In genomic region chr2:157203459-157204365, GRCm38 (mm10) we compare ENCODE assay signal across 8 mouse cellular contexts. TPM values are rescaled to one million over a fixed set of nuclear protein-coding genes. Genes with fewer than 3 reads are reported as not detected.
DNase-seq lines count a peak whose midpoint lies in the region; ATAC-seq lines count a peak whose summit lies in the region.

No protein-coding gene starts in this region.

- H3K4me1 ChIP-seq in neural tube, embryonic 11.5 days (ENCODE audit: control insufficient read depth, insufficient read depth, low read length), result no peaks in the 10 kb centered on the region
- H3K4me1 ChIP-seq in forebrain, embryonic 13.5 days, result peaks cover 28% of the 10 kb centered on the region
- peaks cover 5% of the 10 kb centered on the region for H3K4me1 ChIP-seq in intestine, embryonic 16.5 days (ENCODE audit: control insufficient read depth, insufficient read depth, low read length)
- peaks cover 27% of the 10 kb centered on the region for H3K4me1 ChIP-seq in liver, embryonic 12.5 days

- H3K27me3 ChIP-seq in neural tube, embryonic 11.5 days (ENCODE audit: control insufficient read depth, insufficient read depth, low read length), result no peaks in the 10 kb centered on the region
- H3K27me3 ChIP-seq in forebrain, embryonic 13.5 days, result no peaks in the 10 kb centered on the region
- no peaks in the 10 kb centered on the region for H3K27me3 ChIP-seq in intestine, embryonic 16.5 days (replicated peaks; ENCODE audit: control insufficient read depth, insufficient read depth, low read length)
- no peaks in the 10 kb centered on the region for H3K27me3 ChIP-seq in liver, embryonic 12.5 days (replicated peaks)

- H3K9ac ChIP-seq in neural tube, embryonic 11.5 days (ENCODE audit: low read length), result peak overlapping the region; percentile 79
- H3K9ac ChIP-seq in forebrain, embryonic 13.5 days, result peak overlapping the region; percentile 94
- peak overlapping the region; percentile 96 for H3K9ac ChIP-seq in intestine, embryonic 16.5 days (ENCODE audit: low read depth, low read length)
- peak overlapping the region; percentile 95 for H3K9ac ChIP-seq in liver, embryonic 12.5 days

- H3K36me3 ChIP-seq in neural tube, embryonic 11.5 days (ENCODE audit: control insufficient read depth, insufficient read depth, low read length), result peaks cover 6% of the 10 kb centered on the region
- H3K36me3 ChIP-seq in forebrain, embryonic 13.5 days (ENCODE audit: poor library complexity, severe bottlenecking), result peaks cover 15% of the 10 kb centered on the region
- H3K36me3 ChIP-seq in intestine, embryonic 16.5 days (ENCODE audit: control insufficient read depth, insufficient read depth, low read length), result peaks cover 6% of the 10 kb centered on the region; the same call in 1 of the 2 replicates
- peaks cover 32% of the 10 kb centered on the region for H3K36me3 ChIP-seq in liver, embryonic 12.5 days

- H3K4me2 ChIP-seq in neural tube, embryonic 11.5 days (ENCODE audit: low read depth), result peak overlapping the region; percentile 74
- H3K4me2 ChIP-seq in forebrain, embryonic 13.5 days, result peak overlapping the region; percentile 79
- H3K4me2 ChIP-seq in intestine, embryonic 16.5 days (ENCODE audit: low read depth, low read length), result peak overlapping the region; percentile 56
- peak overlapping the region; percentile 82 for H3K4me2 ChIP-seq in liver, embryonic 12.5 days

- no peak for DNase-seq in neural tube, embryonic 11.5 days (ENCODE audit: low spot score)
- DNase-seq in neural tube, embryonic 10.5 days (ENCODE audit: extremely low spot score, low spot score), result no peak
- DNase-seq in adrenal gland, postnatal 14 days, result peak; percentile 69
- peak; percentile 23 to 45 for DNase-seq in natural killer cell, adult 2 months (ENCODE audit: low spot score in 2 of 2)
- peak; percentile 37 for DNase-seq in urinary bladder, postnatal 14 days (ENCODE audit: low spot score)

- ATAC-seq in neural tube, embryonic 11.5 days (ENCODE audit: insufficient read depth, low FRiP score, low TSS enrichment), result peak; percentile 88; the same call in 1 of the 2 replicates
- peak; percentile 87 for ATAC-seq in forebrain, embryonic 13.5 days
- peak; percentile 78 for ATAC-seq in intestine, embryonic 16.5 days
- ATAC-seq in liver, embryonic 12.5 days, result peak; percentile 78

- H3K4me3 ChIP-seq in neural tube, embryonic 11.5 days (ENCODE audit: low read depth, low read length), result peak overlapping the region; percentile 78
- peak overlapping the region; percentile 79 for H3K4me3 ChIP-seq in forebrain, embryonic 13.5 days
- peak overlapping the region; percentile 87 for H3K4me3 ChIP-seq in intestine, embryonic 16.5 days (ENCODE audit: low read length)
- H3K4me3 ChIP-seq in liver, embryonic 12.5 days, result peak overlapping the region; percentile 92

- WGBS in neural tube, embryonic 11.5 days, result 2% methylated on average over 46 of the region's 49 CpGs
- WGBS in forebrain, embryonic 13.5 days, result 1% methylated on average over 32 of the region's 49 CpGs
- 1% methylated on average over 47 of the region's 49 CpGs for WGBS in intestine, embryonic 16.5 days
- 2% methylated on average over 44 of the region's 49 CpGs for WGBS in liver, embryonic 12.5 days (ENCODE audit: insufficient replicate concordance)

- H3K9me3 ChIP-seq in neural tube, embryonic 11.5 days (ENCODE audit: control insufficient read depth, low read length), result no peaks in the 10 kb centered on the region
- H3K9me3 ChIP-seq in forebrain, embryonic 13.5 days (replicated peaks), result peaks cover 3% of the 10 kb centered on the region; the same call in 1 of the 2 replicates
- no peaks in the 10 kb centered on the region for H3K9me3 ChIP-seq in intestine, embryonic 16.5 days (ENCODE audit: control insufficient read depth, low read length)
- H3K9me3 ChIP-seq in liver, embryonic 12.5 days (replicated peaks), result no peaks in the 10 kb centered on the region

- peak overlapping the region; percentile 95 for H3K27ac ChIP-seq in neural tube, embryonic 11.5 days (ENCODE audit: low read depth, low read length)
- peak overlapping the region; percentile 98 for H3K27ac ChIP-seq in forebrain, embryonic 13.5 days
- H3K27ac ChIP-seq in intestine, embryonic 16.5 days (ENCODE audit: low read length), result peak overlapping the region; percentile 96
- H3K27ac ChIP-seq in liver, embryonic 12.5 days, result peak overlapping the region; percentile 92

RNA-seq across cellular contexts. Expression of gene Rbl1, which starts 0.6 kb away (rescaled TPM):
- 29.3 and 31.0 TPM in 2 replicates for polyA plus RNA-seq in neural tube, embryonic 11.5 days (2014; fragmentation: Nextera tagmentation; extraction: Ambion mirVana)
- 11.2 and 11.9 TPM in 2 replicates for total RNA-seq in adrenal gland, postnatal 14 days (2021)
- 24.3 and 25.6 TPM in 2 replicates for polyA plus RNA-seq in forebrain, embryonic 13.5 days (2015; fragmentation: Nextera tagmentation; extraction: Ambion mirVana)
- 12.8 and 15.4 TPM in 2 replicates for polyA plus RNA-seq in intestine, embryonic 16.5 days (2015; fragmentation: Nextera tagmentation; extraction: Ambion mirVana)
- polyA plus RNA-seq in liver, embryonic 12.5 days (2016; fragmentation: Nextera tagmentation; extraction: Ambion mirVana), result 27.9 and 31.0 TPM in 2 replicates

Comparison
In these comparisons a context has a peak if more than half of its experiments do, and no peak if none do; other contexts are left out.
1. DNase-seq: peak in adrenal gland, postnatal 14 days (single experiment), natural killer cell, adult 2 months (2 of 2) and urinary bladder, postnatal 14 days (single experiment); none in neural tube, embryonic 11.5 days (single experiment) and neural tube, embryonic 10.5 days (single experiment).
2. Peak in every context shown above with its lines, with median percentiles within 50 percentile points of each other: ATAC-seq, H3K27ac ChIP-seq, H3K4me2 ChIP-seq, H3K4me3 ChIP-seq and H3K9ac ChIP-seq.